Mouse (Mus musculus): Measurements from ENCODE around the gene Krt77. TPM values are rescaled to one million over a fixed set of nuclear protein-coding genes. Genes with fewer than 3 reads are reported as not detected.
A peak's percentile ranks its signal among the peaks of the same experiment; 100 is the strongest.

Krt77 gene
- not detected for total RNA-seq (2021)
- long read RNA-seq, experiment 1, result 0 reads
- long read RNA-seq, experiment 2, result 0 reads

- no peak for DNase-seq
Measured at GRCm38 (mm10) chr15:101869431-101869830, at the start of gene Krt77. Krt77 (minus strand) TSS chr15:101869705.

GRCm38 (mm10) chr15:101916072-101916471, 46.6 kb upstream of the Krt77 start:
- DNase-seq, result no peak

- no peak for DNase-seq
Measured at GRCm38 (mm10) chr15:101904849-101905248, 35.3 kb upstream of the Krt77 start.

- no peak for DNase-seq
Measured at GRCm38 (mm10) chr15:101902171-101903149, 33.0 kb upstream of the Krt77 start.

- peak; percentile 11 to 39 for DNase-seq
Measured at GRCm38 (mm10) chr15:101895216-101895615, 25.7 kb upstream of the Krt77 start.

GRCm38 (mm10) chr15:101892820-101893219, 23.3 kb upstream of the Krt77 start, which contains the start of gene Krt76:
Krt76 (minus strand) TSS chr15:101892920.
- no peak for DNase-seq

GRCm38 (mm10) chr15:101879776-101880175, 10.3 kb upstream of the Krt77 start:
- peak in 1 of 2 experiments; percentile 15 for DNase-seq

- DNase-seq, result peak; percentile 6 to 62
Measured at GRCm38 (mm10) chr15:101878041-101878440, 8.5 kb upstream of the Krt77 start.

GRCm38 (mm10) chr15:101874383-101874782, 4.9 kb upstream of the Krt77 start:
- DNase-seq, result no peak

- DNase-seq, result no peak
Measured at GRCm38 (mm10) chr15:101873231-101873630, 3.7 kb upstream of the Krt77 start.

GRCm38 (mm10) chr15:101866754-101867153, 2.8 kb downstream of the Krt77 start:
- DNase-seq, result no peak

GRCm38 (mm10) chr15:101860421-101861130, 8.9 kb downstream of the Krt77 start:
- peak in 1 of 2 experiments; percentile 21 for DNase-seq

- DNase-seq, result peak; percentile 52 to 67
Measured at GRCm38 (mm10) chr15:101859735-101860170, 9.8 kb downstream of the Krt77 start.

- DNase-seq, result no peak
Measured at GRCm38 (mm10) chr15:101858673-101859425, 10.7 kb downstream of the Krt77 start.

- no peak for DNase-seq
Measured at GRCm38 (mm10) chr15:101856696-101857095, 12.8 kb downstream of the Krt77 start.

- DNase-seq, result no peak
Measured at GRCm38 (mm10) chr15:101855732-101856131, 13.8 kb downstream of the Krt77 start.

GRCm38 (mm10) chr15:101854294-101854693, 15.2 kb downstream of the Krt77 start:
- DNase-seq, result no peak

GRCm38 (mm10) chr15:101852571-101852970, 16.9 kb downstream of the Krt77 start:
- no peak for DNase-seq

- no peak for DNase-seq
Measured at GRCm38 (mm10) chr15:101850694-101851093, 18.8 kb downstream of the Krt77 start, which contains the start of gene Krt1. Krt1 (minus strand) TSS chr15:101850794.

GRCm38 (mm10) chr15:101845971-101846403, 23.5 kb downstream of the Krt77 start:
- peak; percentile 69 to 70 for DNase-seq

- DNase-seq, result no peak
Measured at GRCm38 (mm10) chr15:101843192-101843591, 26.3 kb downstream of the Krt77 start.

Measured in adrenal gland, postnatal 36 days (tissue).